Mouse (Mus musculus): ENCODE results near the gene Rdm1. TPM values are rescaled to one million over a fixed set of nuclear protein-coding genes. Genes with fewer than 3 reads are reported as not detected.
"Not testable (repeated sequence)": the region's sequence is repeated elsewhere in the genome, so short reads cannot be mapped to it uniquely, and the experiment has no call there.

The Rdm1 gene
- polyA plus RNA-seq, 1 experiment from 2014 or later, result 28.3 TPM

GRCm38 (mm10) chr11:101645411-101646282, 18.7 kb downstream of the Rdm1 start:
- peak; percentile 79 for ATAC-seq (ENCODE audit: low FRiP score, low read depth)
- H3K36me3 ChIP-seq; H3K9me3 ChIP-seq; H3K27me3 ChIP-seq (replicated peaks); H3K4me1 ChIP-seq: not testable (repeated sequence)
- Histone ChIP-seq H3K4me3 (0 out of 2 replicates have a peak overlapping the region, but pooled peaks have one; percentile 18), H3K27ac (peak overlapping the region; percentile 72; the same call in 1 of the 2 replicates), H3K4me2 (replicated peaks) (peak overlapping the region; percentile 50), H3K9ac (0 out of 2 replicates have a peak overlapping the region, but pooled peaks have one; percentile 57)
- under 1% methylated on average over 45 of the region's 56 CpGs for WGBS

- not testable (repeated sequence) for H3K36me3 ChIP-seq; H3K27me3 ChIP-seq (replicated peaks); H3K9me3 ChIP-seq; ATAC-seq (ENCODE audit: low FRiP score, low read depth); H3K4me1 ChIP-seq
- Histone ChIP-seq H3K9ac (0 out of 2 replicates have a peak overlapping the region, but pooled peaks have one; percentile 57), H3K4me2 (replicated peaks) (peak overlapping the region; percentile 50), H3K4me3 (0 out of 2 replicates have a peak overlapping the region, but pooled peaks have one; percentile 18), H3K27ac (peak overlapping the region; percentile 72; the same call in 1 of the 2 replicates)
- WGBS, result 15% methylated on average over 16 of the region's 16 CpGs
Observed at GRCm38 (mm10) chr11:101646283-101646794, 19.3 kb downstream of the Rdm1 start.

- not testable (repeated sequence) for ATAC-seq (ENCODE audit: low FRiP score, low read depth); H3K9ac ChIP-seq; H3K36me3 ChIP-seq; H3K27me3 ChIP-seq (replicated peaks); H3K9me3 ChIP-seq; H3K4me2 ChIP-seq (replicated peaks); H3K27ac ChIP-seq; H3K4me1 ChIP-seq; H3K4me3 ChIP-seq
- 95% methylated on average over 10 of the region's 10 CpGs for WGBS
Observed at GRCm38 (mm10) chr11:101647093-101647492, 20.1 kb downstream of the Rdm1 start.

- WGBS, result 88% methylated on average over 4 of the region's 4 CpGs
- Histone ChIP-seq H3K9me3 (no peaks in the 10 kb centered on the region), H3K27me3 (replicated peaks) (no peaks in the 10 kb centered on the region), H3K4me2 (replicated peaks) (no peak overlapping the region), H3K4me3 (no peak overlapping the region), H3K4me1 (0 out of 2 replicates have a peak, but pooled peaks cover 4% of the 10 kb centered on the region), H3K27ac (no peak overlapping the region), H3K9ac (no peak overlapping the region), H3K36me3 (no peaks in the 10 kb centered on the region)
- ATAC-seq (ENCODE audit: low FRiP score, low read depth), result no peak
Observed at GRCm38 (mm10) chr11:101656356-101656755, 29.4 kb downstream of the Rdm1 start.

- 3% methylated on average over 3 of the region's 3 CpGs for WGBS
- peak; percentile 54 for ATAC-seq (ENCODE audit: low FRiP score, low read depth)
- H3K4me1 ChIP-seq, result 0 out of 2 replicates have a peak, but pooled peaks cover 4% of the 10 kb centered on the region
- H3K4me3 ChIP-seq, result no peak overlapping the region
- H3K9me3 ChIP-seq, result no peaks in the 10 kb centered on the region
- peak overlapping the region; percentile 54 for H3K4me2 ChIP-seq (replicated peaks)
- no peaks in the 10 kb centered on the region for H3K27me3 ChIP-seq (replicated peaks)
- H3K27ac ChIP-seq, result peak overlapping the region; percentile 87
- no peaks in the 10 kb centered on the region for H3K36me3 ChIP-seq
- H3K9ac ChIP-seq, result peak overlapping the region; percentile 63
Observed at GRCm38 (mm10) chr11:101657528-101657885, 30.5 kb downstream of the Rdm1 start.

- H3K9ac ChIP-seq, result peak overlapping the region; percentile 63
- not testable (repeated sequence) for H3K4me3 ChIP-seq; H3K27me3 ChIP-seq (replicated peaks); H3K4me1 ChIP-seq; H3K36me3 ChIP-seq; H3K9me3 ChIP-seq
- ATAC-seq (ENCODE audit: low FRiP score, low read depth), result peak; percentile 95
- peak overlapping the region; percentile 87 for H3K27ac ChIP-seq
- peak overlapping the region; percentile 54 for H3K4me2 ChIP-seq (replicated peaks)
- 1% methylated on average over 38 of the region's 40 CpGs for WGBS
Observed at GRCm38 (mm10) chr11:101657886-101658750, 31.1 kb downstream of the Rdm1 start.

GRCm38 (mm10) chr11:101658751-101659558, 32.0 kb downstream of the Rdm1 start:
- Histone ChIP-seq H3K9ac (no peak overlapping the region), H3K4me2 (replicated peaks) (no peak overlapping the region), H3K9me3 (no peaks in the 10 kb centered on the region), H3K36me3 (no peaks in the 10 kb centered on the region), H3K27me3 (replicated peaks) (no peaks in the 10 kb centered on the region), H3K4me3 (no peak overlapping the region), H3K27ac (no peak overlapping the region; the same call in 1 of the 2 replicates), H3K4me1 (0 out of 2 replicates have a peak, but pooled peaks cover 4% of the 10 kb centered on the region)
- 34% methylated on average over 10 of the region's 10 CpGs for WGBS
- no peak; the same call in 1 of the 2 replicates for ATAC-seq (ENCODE audit: low FRiP score, low read depth)

GRCm38 (mm10) chr11:101661191-101661590, 34.2 kb downstream of the Rdm1 start:
- ATAC-seq (ENCODE audit: low FRiP score, low read depth), result no peak
- no peak overlapping the region for H3K4me2 ChIP-seq (replicated peaks)
- 81% methylated on average over 7 of the region's 7 CpGs for WGBS

GRCm38 (mm10) chr11:101661786-101662185, 34.8 kb downstream of the Rdm1 start:
- 67% methylated on average over 5 of the region's 5 CpGs for WGBS
- no peak for ATAC-seq (ENCODE audit: low FRiP score, low read depth)
- H3K36me3 ChIP-seq, result no peaks in the 10 kb centered on the region

More at GRCm38 (mm10) chr11:101661191-101661590, 34.2 kb downstream of the Rdm1 start:
- no peaks in the 10 kb centered on the region for H3K27me3 ChIP-seq (replicated peaks)
- no peak overlapping the region for H3K9ac ChIP-seq
- H3K27ac ChIP-seq, result no peak overlapping the region
- H3K4me3 ChIP-seq, result no peak overlapping the region
- no peaks in the 10 kb centered on the region for H3K36me3 ChIP-seq
- no peaks in the 10 kb centered on the region for H3K9me3 ChIP-seq
- H3K4me1 ChIP-seq, result 0 out of 2 replicates have a peak, but pooled peaks cover 8% of the 10 kb centered on the region

GRCm38 (mm10) chr11:101663229-101664027, 36.4 kb downstream of the Rdm1 start:
- Histone ChIP-seq H3K9me3 (no peaks in the 10 kb centered on the region), H3K36me3 (no peaks in the 10 kb centered on the region), H3K9ac (no peak overlapping the region), H3K27me3 (replicated peaks) (no peaks in the 10 kb centered on the region), H3K4me3 (no peak overlapping the region), H3K4me2 (replicated peaks) (no peak overlapping the region), H3K4me1 (peaks cover 10% of the 10 kb centered on the region; the same call in 1 of the 2 replicates), H3K27ac (no peak overlapping the region)
- ATAC-seq (ENCODE audit: low FRiP score, low read depth), result no peak
- WGBS, result 66% methylated on average over 11 of the region's 11 CpGs

More at GRCm38 (mm10) chr11:101661786-101662185, 34.8 kb downstream of the Rdm1 start:
- Histone ChIP-seq H3K9ac (no peak overlapping the region), H3K9me3 (no peaks in the 10 kb centered on the region), H3K27me3 (replicated peaks) (no peaks in the 10 kb centered on the region), H3K4me3 (no peak overlapping the region), H3K4me1 (0 out of 2 replicates have a peak, but pooled peaks cover 8% of the 10 kb centered on the region), H3K27ac (no peak overlapping the region), H3K4me2 (replicated peaks) (no peak overlapping the region)
